Mouse (Mus musculus) hindbrain, embryonic 10.5 days (tissue): Measurements from ENCODE around the gene Cemip. TPM values are rescaled to one million over a fixed set of nuclear protein-coding genes. Genes with fewer than 3 reads are reported as not detected.
A peak's percentile ranks its signal among the peaks of the same experiment; 100 is the strongest.

Experiments used
- DNase-seq: peaks from one replicate; pipeline ENCODE4 v3.0.0-alpha.2; 2017; ENCODE audit warnings: low spot score
- H3K27ac ChIP-seq: fragments of 300-500 bp; sonication (generic); 2 replicates; pipeline ENCODE4 v1.5.1; 2016; ENCODE audit warnings: mild to moderate bottlenecking, moderate library complexity
- H3K27me3 ChIP-seq: fragments of 300-500 bp; sonication (generic); 2 replicates; pipeline ENCODE4 v1.6.1; 2016; ENCODE audit warnings: mild to moderate bottlenecking; ENCODE audit not compliant: poor library complexity, insufficient read depth, severe bottlenecking
- H3K36me3 ChIP-seq: fragments of 300-500 bp; sonication (generic); 2 replicates; pipeline ENCODE4 v1.6.1; 2016; ENCODE audit warnings: mild to moderate bottlenecking, moderate library complexity
- H3K4me1 ChIP-seq: fragments of 300-500 bp; sonication (generic); replicated peaks from 2 replicates; pipeline ENCODE4 v1.6.1; 2016; ENCODE audit warnings: mild to moderate bottlenecking
- H3K4me3 ChIP-seq: fragments of 300-500 bp; sonication (generic); 2 replicates; pipeline ENCODE4 v1.5.1; 2016; ENCODE audit warnings: mild to moderate bottlenecking, moderate library complexity
- H3K9me3 ChIP-seq: fragments of 300-500 bp; sonication (generic); 2 replicates; pipeline ENCODE4 v1.6.1; 2016; ENCODE audit warnings: mild to moderate bottlenecking, moderate library complexity
- WGBS: fragments of 180-500 bp; shearing (Covaris S2); methylation state at CpG from one replicate; pipeline ENCODE4 v1.1.7; 2016; 5-methylcytosine and 5-hydroxymethylcytosine counted together
- polyA plus RNA-seq: library from polyadenylated mRNA; unstranded; fragments of >200 nt; fragmentation: Nextera tagmentation; extraction: Ambion mirVana; gene quantifications from 2 replicates; pipeline ENCODE4 v1.2.1, GENCODE M21; 2016

Cemip gene
- polyA plus RNA-seq, 1 experiment from 2014 or later, result 0.33 TPM

DNA sequence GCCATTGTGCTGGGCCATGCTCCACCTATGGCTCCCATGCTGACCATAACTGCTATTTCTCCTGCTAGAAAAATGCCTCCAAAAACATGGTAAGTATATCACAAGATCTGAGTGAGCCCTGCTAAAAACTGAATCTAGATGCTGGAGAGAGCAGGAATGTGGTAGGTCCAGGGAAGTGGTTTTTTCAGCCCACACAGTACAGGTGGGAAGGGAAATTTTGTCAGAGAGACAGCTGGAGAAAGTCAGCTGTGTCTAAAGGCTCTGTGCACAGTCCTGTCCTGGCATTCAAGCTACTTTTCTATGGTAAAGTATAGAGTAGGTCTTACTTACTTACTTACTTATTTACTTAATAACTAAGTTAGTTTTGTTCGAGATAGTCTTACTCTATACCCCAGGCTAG lies 71.3 kb downstream of the Cemip start:
- no peak overlapping the region for H3K27ac ChIP-seq
- no peak overlapping the region for H3K4me3 ChIP-seq
- no peaks in the 10 kb centered on the region for H3K27me3 ChIP-seq
- no peaks in the 10 kb centered on the region for H3K9me3 ChIP-seq
- WGBS, result 77% methylated on average over 1 of the region's 1 CpGs
- no peaks in the 10 kb centered on the region for H3K36me3 ChIP-seq
- DNase-seq, result no peak
- 0 out of 2 replicates have a peak, but pooled peaks cover 8% of the 10 kb centered on the region for H3K4me1 ChIP-seq

DNA sequence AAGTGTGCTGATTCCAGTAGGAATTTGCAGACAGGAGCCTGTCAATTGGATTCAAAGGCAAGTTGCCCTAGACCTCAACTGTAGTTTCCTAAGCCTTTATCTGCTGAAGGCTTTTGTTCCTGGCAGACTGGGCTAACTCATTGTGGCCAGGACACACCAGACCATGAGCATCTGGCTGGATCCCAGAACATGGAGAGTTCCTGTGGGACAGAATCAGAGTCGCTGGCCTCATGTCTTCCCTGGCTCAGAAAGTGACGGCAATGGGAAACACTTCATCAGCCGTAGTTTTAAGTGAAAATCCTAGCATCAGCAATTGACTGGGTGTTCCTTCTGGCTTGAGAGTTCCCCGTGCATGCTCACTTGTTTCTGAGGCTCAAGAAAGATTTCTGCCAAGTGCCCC lies 72.6 kb downstream of the Cemip start:
- DNase-seq, result no peak
- 86% methylated on average over 4 of the region's 4 CpGs for WGBS
- no peak overlapping the region for H3K27ac ChIP-seq
- no peaks in the 10 kb centered on the region for H3K9me3 ChIP-seq
- 0 out of 2 replicates have a peak, but pooled peaks cover 8% of the 10 kb centered on the region for H3K4me1 ChIP-seq
- H3K27me3 ChIP-seq, result no peaks in the 10 kb centered on the region
- H3K36me3 ChIP-seq, result no peaks in the 10 kb centered on the region
- H3K4me3 ChIP-seq, result no peak overlapping the region

DNA sequence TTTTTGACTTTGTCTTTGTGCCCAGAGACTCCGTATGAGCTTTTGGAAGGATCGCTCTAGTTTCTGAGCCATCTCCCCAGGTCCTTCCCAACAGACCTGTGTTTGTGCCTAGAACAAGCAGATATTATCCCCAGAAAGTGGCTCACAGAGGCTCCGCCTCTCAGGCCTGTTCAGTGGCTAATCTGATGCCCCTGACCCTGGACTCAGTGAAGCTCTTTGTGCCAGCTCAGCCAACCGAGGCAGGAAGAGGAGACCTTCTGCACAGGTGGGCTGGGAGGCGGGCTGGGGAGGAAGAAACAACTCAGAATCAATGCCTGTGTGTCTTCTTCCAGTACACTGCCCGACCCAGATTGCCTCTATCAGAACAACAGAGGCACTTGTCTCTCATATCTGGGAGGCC lies 81.9 kb downstream of the Cemip start:
- Histone ChIP-seq H3K27me3 (no peaks in the 10 kb centered on the region), H3K9me3 (no peaks in the 10 kb centered on the region), H3K36me3 (no peaks in the 10 kb centered on the region), H3K4me3 (no peak overlapping the region), H3K4me1 (peaks cover 4% of the 10 kb centered on the region; the same call in 1 of the 2 replicates), H3K27ac (no peak overlapping the region)
- peak; percentile 19 for DNase-seq
- 69% methylated on average over 6 of the region's 6 CpGs for WGBS

DNA sequence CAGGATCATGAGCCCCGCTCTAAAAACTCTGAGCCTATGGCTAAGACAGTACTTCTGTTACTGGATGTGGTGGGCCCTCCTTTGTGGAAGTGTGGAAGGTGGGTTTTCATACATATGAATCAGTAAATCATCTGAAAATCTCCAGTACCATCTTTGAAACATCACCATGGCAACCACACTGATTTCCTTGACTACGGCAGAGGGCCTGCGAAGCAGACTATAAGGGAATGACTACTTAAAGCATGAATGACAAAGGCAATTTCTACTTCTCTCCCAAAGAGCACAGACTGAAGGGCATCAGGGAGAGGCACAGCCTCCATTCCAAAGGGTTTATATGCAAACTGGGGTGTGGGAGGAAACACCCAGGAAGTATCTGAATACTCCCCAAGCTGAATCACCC lies 84.8 kb downstream of the Cemip start:
- Histone ChIP-seq H3K9me3 (no peaks in the 10 kb centered on the region), H3K27ac (no peak overlapping the region), H3K4me3 (no peak overlapping the region), H3K36me3 (no peaks in the 10 kb centered on the region), H3K27me3 (no peaks in the 10 kb centered on the region), H3K4me1 (peaks cover 4% of the 10 kb centered on the region; the same call in 1 of the 2 replicates)
- 80% methylated on average over 3 of the region's 3 CpGs for WGBS
- no peak for DNase-seq

DNA sequence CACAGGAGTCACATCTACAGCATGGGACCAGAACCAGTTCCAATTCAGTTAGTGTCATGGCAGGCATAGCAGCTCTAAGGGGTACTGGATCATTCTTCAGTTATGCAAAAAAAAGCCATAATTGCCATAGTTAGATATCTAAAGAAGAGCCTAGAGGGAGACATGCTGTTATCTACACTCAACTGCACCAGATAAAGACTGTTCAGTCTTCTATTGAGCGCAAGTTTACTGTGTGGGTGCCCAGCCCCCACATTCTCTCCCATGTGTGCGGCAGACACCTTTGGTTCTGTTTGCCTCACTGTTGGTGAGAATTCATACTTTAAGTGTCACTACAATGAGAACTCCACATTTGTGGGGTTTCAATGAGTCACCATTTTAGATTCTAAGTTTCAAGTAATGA lies 85.6 kb downstream of the Cemip start:
- peaks cover 4% of the 10 kb centered on the region; the same call in 1 of the 2 replicates for H3K4me1 ChIP-seq
- WGBS, result 93% methylated on average over 2 of the region's 2 CpGs
- no peaks in the 10 kb centered on the region for H3K9me3 ChIP-seq
- H3K36me3 ChIP-seq, result no peaks in the 10 kb centered on the region
- no peak overlapping the region for H3K27ac ChIP-seq
- H3K4me3 ChIP-seq, result no peak overlapping the region
- H3K27me3 ChIP-seq, result no peaks in the 10 kb centered on the region
- DNase-seq, result no peak

DNA sequence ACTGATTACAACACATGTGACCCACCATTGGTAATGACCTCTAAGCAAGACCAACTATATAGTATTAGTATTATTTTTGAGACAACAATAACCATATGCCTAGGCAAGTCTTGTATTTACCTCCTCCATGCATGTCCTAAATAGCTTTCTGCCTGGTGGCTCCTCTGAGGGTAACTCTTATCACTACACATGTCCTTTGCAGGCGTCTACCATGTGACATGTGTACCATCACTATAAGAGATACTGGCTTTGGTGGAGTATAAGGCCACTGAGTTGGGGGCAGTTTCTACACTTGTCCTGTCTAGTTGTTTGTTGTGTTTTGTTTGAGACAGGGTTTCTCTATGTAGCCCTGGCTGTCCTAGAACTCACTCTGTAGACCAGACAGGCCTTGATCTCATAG lies 86.7 kb downstream of the Cemip start:
- H3K27me3 ChIP-seq, result no peaks in the 10 kb centered on the region
- no peaks in the 10 kb centered on the region for H3K9me3 ChIP-seq
- no peak overlapping the region for H3K4me3 ChIP-seq
- no peaks in the 10 kb centered on the region for H3K36me3 ChIP-seq
- H3K4me1 ChIP-seq, result peaks cover 4% of the 10 kb centered on the region; the same call in 1 of the 2 replicates
- H3K27ac ChIP-seq, result no peak overlapping the region
- DNase-seq, result no peak
- WGBS, result 82% methylated on average over 1 of the region's 1 CpGs

DNA sequence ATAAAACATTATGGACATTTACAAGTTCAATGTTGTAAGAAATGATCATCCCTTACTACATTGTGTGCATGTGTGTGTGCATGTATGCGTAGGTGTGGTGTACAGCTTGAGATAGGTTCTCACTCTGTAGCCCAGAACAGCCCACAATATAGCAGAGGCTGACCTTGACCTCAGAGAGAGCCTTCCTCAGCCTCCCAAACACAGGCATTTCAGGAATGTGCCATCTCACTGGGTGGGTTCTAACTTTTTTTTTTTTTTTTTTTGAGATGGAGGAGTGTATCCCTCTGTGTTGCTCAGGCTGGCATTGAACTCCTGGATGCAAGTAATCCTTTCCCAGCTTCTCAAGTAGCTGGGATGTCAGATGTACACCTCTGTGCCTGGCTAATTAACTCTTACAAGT lies 92.0 kb downstream of the Cemip start:
- no peak for DNase-seq
- H3K4me3 ChIP-seq, result no peak overlapping the region
- H3K27ac ChIP-seq, result no peak overlapping the region
- no peaks in the 10 kb centered on the region for H3K9me3 ChIP-seq
- WGBS, result 93% methylated on average over 1 of the region's 1 CpGs
- H3K4me1 ChIP-seq, result no peaks in the 10 kb centered on the region
- H3K36me3 ChIP-seq, result no peaks in the 10 kb centered on the region
- no peaks in the 10 kb centered on the region for H3K27me3 ChIP-seq

DNA sequence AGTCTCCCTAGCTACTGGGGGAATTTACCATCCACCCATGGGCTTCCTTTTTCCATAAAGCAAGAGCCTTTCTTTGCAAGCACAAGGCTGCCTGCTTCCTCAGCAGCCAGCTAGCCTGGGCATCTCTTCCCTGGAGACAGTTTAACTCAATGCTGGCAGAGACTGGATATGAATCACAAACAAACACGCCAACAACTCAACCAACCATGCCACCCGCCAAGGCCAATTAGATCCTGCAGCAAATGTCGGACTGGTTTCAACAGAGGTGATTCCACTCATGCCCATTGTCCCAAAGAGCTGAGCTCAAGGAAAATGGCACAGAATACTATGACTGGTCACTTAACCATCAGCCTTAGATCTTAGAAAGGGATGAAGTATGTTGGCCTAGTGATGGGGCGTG lies 97.0 kb downstream of the Cemip start:
- Histone ChIP-seq H3K36me3 (no peaks in the 10 kb centered on the region), H3K9me3 (no peaks in the 10 kb centered on the region), H3K27ac (no peak overlapping the region), H3K4me3 (no peak overlapping the region), H3K4me1 (no peaks in the 10 kb centered on the region), H3K27me3 (no peaks in the 10 kb centered on the region; the same call in 1 of the 2 replicates)
- no peak for DNase-seq
- WGBS, result 95% methylated on average over 4 of the region's 4 CpGs

DNA sequence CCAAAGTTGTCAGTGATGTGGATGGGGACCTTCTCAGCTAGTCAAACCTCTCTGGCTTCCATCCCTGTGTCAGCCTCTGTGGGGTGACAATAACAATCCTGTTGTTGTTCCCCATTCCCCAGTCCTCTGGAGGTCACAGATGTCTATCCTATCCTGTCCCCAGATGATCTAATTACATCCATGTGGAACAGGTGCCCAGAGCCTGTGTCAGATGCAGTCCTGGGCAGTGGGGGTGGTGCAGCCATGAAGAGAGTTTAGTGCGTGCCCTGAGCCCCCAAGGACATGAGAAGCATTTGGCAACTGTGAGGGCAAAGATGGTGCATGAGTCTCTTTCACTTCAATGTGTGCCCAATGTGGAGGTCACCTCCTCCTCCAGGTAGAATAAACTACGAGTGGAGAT lies 100.6 kb downstream of the Cemip start:
- Histone ChIP-seq H3K9me3 (no peaks in the 10 kb centered on the region), H3K36me3 (no peaks in the 10 kb centered on the region), H3K27ac (no peak overlapping the region), H3K4me1 (no peaks in the 10 kb centered on the region), H3K4me3 (no peak overlapping the region), H3K27me3 (no peaks in the 10 kb centered on the region; the same call in 1 of the 2 replicates)
- no peak for DNase-seq
- WGBS, result 81% methylated on average over 2 of the region's 2 CpGs

DNA sequence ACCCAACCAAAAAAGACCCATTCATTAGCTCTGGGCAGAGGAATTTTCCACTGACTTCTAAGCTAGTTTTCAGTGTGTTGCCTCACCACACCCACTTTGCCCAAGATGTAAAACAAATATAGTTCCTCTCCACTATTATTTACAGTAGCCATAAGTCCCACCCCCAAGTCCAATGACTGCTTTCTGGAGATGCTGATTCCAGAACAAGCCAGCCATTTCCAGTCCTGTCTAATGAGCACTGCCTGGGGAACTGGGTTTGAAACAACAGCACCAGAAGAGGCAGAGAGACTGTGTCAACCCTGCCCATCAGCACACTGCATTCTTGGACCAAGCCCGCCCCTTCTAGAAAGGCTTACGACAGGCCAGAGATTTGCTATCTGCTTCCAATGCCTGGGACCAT lies 103.7 kb downstream of the Cemip start:
- Histone ChIP-seq H3K4me1 (no peaks in the 10 kb centered on the region), H3K4me3 (no peak overlapping the region), H3K27me3 (no peaks in the 10 kb centered on the region; the same call in 1 of the 2 replicates), H3K36me3 (no peaks in the 10 kb centered on the region), H3K9me3 (no peaks in the 10 kb centered on the region), H3K27ac (no peak overlapping the region)
- WGBS, result 88% methylated on average over 2 of the region's 2 CpGs
- DNase-seq, result no peak

DNA sequence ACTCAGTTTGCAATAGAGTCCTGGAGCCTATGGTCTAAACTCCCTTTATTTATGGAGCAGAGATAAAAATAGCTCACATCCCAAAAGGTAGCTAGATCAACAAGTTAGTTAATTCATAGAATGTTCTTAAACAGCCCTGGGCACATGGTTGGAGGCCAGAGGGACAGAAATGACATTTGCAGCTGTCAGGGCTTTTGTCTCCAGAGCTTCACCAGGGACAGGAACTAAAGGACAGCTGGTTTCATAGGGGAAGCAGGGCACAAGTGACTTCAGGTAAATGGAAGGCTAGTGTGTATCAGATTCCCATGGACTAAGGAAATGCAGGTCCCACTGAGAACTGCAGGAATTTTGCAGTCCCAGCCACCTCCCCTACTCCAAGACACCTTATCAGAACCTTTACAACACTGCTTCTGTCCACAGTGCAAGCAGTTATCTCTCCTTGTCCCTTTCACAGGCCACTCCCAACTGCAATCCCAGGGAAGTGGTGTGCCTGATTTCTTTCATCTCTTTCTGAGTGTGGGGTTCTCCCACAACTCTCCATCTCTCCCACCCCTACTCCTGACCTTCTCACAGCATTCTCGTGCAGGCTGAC lies 107.3 kb downstream of the Cemip start:
- Histone ChIP-seq H3K4me1 (no peaks in the 10 kb centered on the region), H3K9me3 (no peaks in the 10 kb centered on the region), H3K27me3 (no peaks in the 10 kb centered on the region), H3K4me3 (no peak overlapping the region), H3K27ac (no peak overlapping the region), H3K36me3 (no peaks in the 10 kb centered on the region)
- 67% methylated on average over 1 of the region's 1 CpGs for WGBS
- no peak for DNase-seq

DNA sequence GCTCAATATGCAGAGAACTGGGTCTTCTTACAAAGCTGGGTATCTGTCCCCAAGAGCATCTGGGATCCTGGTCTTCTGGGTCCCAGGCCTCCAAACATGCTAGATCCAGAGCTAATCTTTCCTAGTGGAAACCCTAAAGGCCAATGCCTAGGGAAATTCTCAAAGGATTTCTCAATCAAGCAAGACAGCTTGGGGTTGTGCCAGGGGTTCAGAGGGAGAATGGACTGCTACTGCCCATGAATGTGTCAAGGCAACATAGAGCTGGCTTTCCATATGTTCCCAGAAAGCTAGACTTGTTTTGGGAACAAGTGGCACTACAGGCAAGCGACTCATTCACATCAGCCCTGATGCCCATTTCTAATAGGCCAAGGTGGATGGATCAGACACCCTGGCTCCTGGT lies 107.9 kb downstream of the Cemip start:
- Histone ChIP-seq H3K27me3 (no peaks in the 10 kb centered on the region), H3K4me3 (no peak overlapping the region), H3K36me3 (no peaks in the 10 kb centered on the region), H3K9me3 (no peaks in the 10 kb centered on the region), H3K4me1 (0 out of 2 replicates have a peak, but pooled peaks cover under 1% of the 10 kb centered on the region), H3K27ac (no peak overlapping the region)
- DNase-seq, result no peak
- WGBS, result 84% methylated on average over 1 of the region's 1 CpGs

DNA sequence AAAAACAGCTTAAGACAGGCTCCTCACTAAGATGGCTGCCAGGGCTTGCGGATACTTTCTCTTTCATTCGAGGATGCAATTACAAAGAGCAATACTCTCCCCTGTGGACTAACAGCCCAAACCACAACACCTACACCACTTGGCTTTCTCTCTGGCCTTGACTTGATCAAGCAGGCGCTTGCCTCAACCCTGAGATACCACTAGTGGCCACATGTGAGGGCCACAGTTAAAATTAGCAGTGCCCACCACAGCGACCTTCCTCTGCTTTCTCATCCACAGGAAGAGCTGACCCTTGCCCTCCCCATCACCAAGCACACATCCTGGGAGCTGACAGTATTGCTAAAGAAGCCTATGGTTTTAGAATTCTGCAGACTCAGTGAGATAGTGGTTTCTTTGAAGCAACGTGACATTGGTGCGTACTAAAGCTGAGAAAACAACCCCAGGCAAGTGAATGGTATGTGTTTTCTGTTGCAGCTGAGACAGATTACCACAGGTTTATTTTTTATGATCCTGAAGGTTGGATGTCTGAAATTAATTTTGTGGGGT lies 109.8 kb downstream of the Cemip start:
- 79% methylated on average over 6 of the region's 6 CpGs for WGBS
- no peak overlapping the region for H3K27ac ChIP-seq
- no peak for DNase-seq
- no peaks in the 10 kb centered on the region for H3K36me3 ChIP-seq
- H3K4me1 ChIP-seq, result 0 out of 2 replicates have a peak, but pooled peaks cover 4% of the 10 kb centered on the region
- no peaks in the 10 kb centered on the region for H3K27me3 ChIP-seq
- H3K4me3 ChIP-seq, result no peak overlapping the region
- H3K9me3 ChIP-seq, result no peaks in the 10 kb centered on the region
